9 mouse cellular contexts compared by ENCODE assay signal in genomic region chr13:3694599-3695343, GRCm38 (mm10).
DNase-seq lines count a peak whose midpoint lies in the region; ATAC-seq and TF ChIP-seq lines count a peak whose summit lies in the region.
"Had no signal": no experiment of that assay in that cellular context is flagged by ENCODE, and none has a peak within 500 bp of the region (broad histone marks: within the 10 kb centered on the region; RNA-seq: fewer than 3 reads in every experiment).

No protein-coding gene starts in this region.

- no peak overlapping the region for H3K4me3 ChIP-seq in gastrocnemius, adult 2 months
- no peak overlapping the region for H3K4me3 ChIP-seq in embryonic facial prominence, embryonic 14.5 days (ENCODE audit: low read depth, low read length)
- H3K4me3 ChIP-seq in lung, embryonic 14.5 days (ENCODE audit: low read depth, low read length): no peak overlapping the region

- no peaks in the 10 kb centered on the region for H3K36me3 ChIP-seq in embryonic facial prominence, embryonic 14.5 days (ENCODE audit: control insufficient read depth, insufficient read depth, low read length)
- H3K36me3 ChIP-seq in lung, embryonic 14.5 days (ENCODE audit: insufficient read depth): no peaks in the 10 kb centered on the region
- H3K36me3 ChIP-seq: G1E had no signal

- TF ChIP-seq CTCF in gastrocnemius, adult 2 months (IDR thresholded peaks at IDR 0.05): no peak
- no peak for TF ChIP-seq CTCF in lung, embryonic 14.5 days (IDR thresholded peaks at IDR 0.05; ENCODE audit: low read depth)

- H3K9me3 ChIP-seq in embryonic facial prominence, embryonic 14.5 days (ENCODE audit: control insufficient read depth, low read length): no peaks in the 10 kb centered on the region
- no peaks in the 10 kb centered on the region for H3K9me3 ChIP-seq in lung, embryonic 14.5 days (ENCODE audit: low read depth, low read length)
- H3K9me3 ChIP-seq: G1E had no signal

- no peak overlapping the region for H3K9ac ChIP-seq in embryonic facial prominence, embryonic 14.5 days (ENCODE audit: low read depth, low read length)
- no peak overlapping the region for H3K9ac ChIP-seq in lung, embryonic 14.5 days

- H3K27me3 ChIP-seq in embryonic facial prominence, embryonic 14.5 days (replicated peaks; ENCODE audit: control insufficient read depth, insufficient read depth, low read length): no peaks in the 10 kb centered on the region
- H3K27me3 ChIP-seq in lung, embryonic 14.5 days (ENCODE audit: insufficient read depth, low read length): no peaks in the 10 kb centered on the region

- DNase-seq in gastrocnemius, adult 2 months: peak; percentile 37
- DNase-seq in gastrocnemius, adult 8-10 months (ENCODE audit: low spot score in 2 of 2): no peak
- DNase-seq in embryonic facial prominence, embryonic 14.5 days (ENCODE audit: low spot score): peak; percentile 89
- peak; percentile 85 for DNase-seq in kidney, adult 11 months
- peak; percentile 83 for DNase-seq in lung, embryonic 14.5 days
- DNase-seq in yolk sac, embryonic 10.5 days (ENCODE audit: low spot score): peak; percentile 79
- DNase-seq in cerebellum, postnatal 14 days: no peak
- no peak for DNase-seq in spleen, postnatal 10 days (ENCODE audit: low spot score in 2 of 2)

- peak; percentile 92 for ATAC-seq in embryonic facial prominence, embryonic 14.5 days (ENCODE audit: low read depth)
- ATAC-seq in lung, embryonic 14.5 days (ENCODE audit: insufficient read depth): peak; percentile 99

- 10% methylated on average over 11 of the region's 11 CpGs for WGBS in embryonic facial prominence, embryonic 14.5 days
- 10% methylated on average over 11 of the region's 11 CpGs for WGBS in lung, embryonic 14.5 days

- peak overlapping the region; percentile 23; the same call in 1 of the 2 replicates for H3K4me2 ChIP-seq in embryonic facial prominence, embryonic 14.5 days (ENCODE audit: low read depth, low read length)
- no peak overlapping the region for H3K4me2 ChIP-seq in lung, embryonic 14.5 days

- H3K4me1 ChIP-seq in embryonic facial prominence, embryonic 14.5 days (ENCODE audit: control insufficient read depth, insufficient read depth, low read length): peaks cover 25% of the 10 kb centered on the region
- peaks cover 11% of the 10 kb centered on the region; the same call in 1 of the 2 replicates for H3K4me1 ChIP-seq in lung, embryonic 14.5 days (ENCODE audit: insufficient read depth)

- intact Hi-C loops in gastrocnemius, adult 2 months (cut with DNase I): no loop called here

- H3K27ac ChIP-seq in gastrocnemius, adult 2 months: peak overlapping the region; percentile 56; the same call in 1 of the 2 replicates
- H3K27ac ChIP-seq in embryonic facial prominence, embryonic 14.5 days (replicated peaks; ENCODE audit: low read depth, low read length): peak overlapping the region; percentile 55
- H3K27ac ChIP-seq in lung, embryonic 14.5 days (ENCODE audit: low read depth): peak overlapping the region; percentile 72

Comparison
In these comparisons a context has a peak if more than half of its experiments do, and no peak if none do; other contexts are left out.
1. DNase-seq: peak in gastrocnemius, adult 2 months (single experiment), embryonic facial prominence, embryonic 14.5 days (single experiment), kidney, adult 11 months (single experiment), lung, embryonic 14.5 days (single experiment) and yolk sac, embryonic 10.5 days (single experiment); none in gastrocnemius, adult 8-10 months (0 of 2), cerebellum, postnatal 14 days (0 of 2) and spleen, postnatal 10 days (0 of 2).
2. Peak in every context shown above with its lines, with median percentiles within 50 percentile points of each other: H3K27ac ChIP-seq.